21 mouse cellular contexts compared by ENCODE assay signal in genomic region chr17:46322046-46322823, GRCm38 (mm10). TPM values are rescaled to one million over a fixed set of nuclear protein-coding genes. Genes with fewer than 3 reads are reported as not detected.
DNase-seq lines count a peak whose midpoint lies in the region; ATAC-seq and TF ChIP-seq lines count a peak whose summit lies in the region.
"Had no signal": no experiment of that assay in that cellular context is flagged by ENCODE, and none has a peak within 500 bp of the region (broad histone marks: within the 10 kb centered on the region; RNA-seq: fewer than 3 reads in every experiment).

No protein-coding gene starts in this region.

- no peak overlapping the region for H3K4me3 ChIP-seq in gastrocnemius, adult 2 months
- H3K4me3 ChIP-seq in kidney, embryonic 15.5 days (replicated peaks) = no peak overlapping the region
- H3K4me3 ChIP-seq in intestine, embryonic 16.5 days (ENCODE audit: low read length) = no peak overlapping the region
- no peak overlapping the region for H3K4me3 ChIP-seq in heart, embryonic 12.5 days
- H3K4me3 ChIP-seq: embryonic facial prominence, embryonic 13.5 days; forebrain, embryonic 12.5 days; heart, adult 2 months; heart, embryonic 13.5 days had no signal

- no peak for DNase-seq in gastrocnemius, adult 2 months
- DNase-seq in gastrocnemius, postnatal 36 days = no peak
- peak; percentile 21 to 25 for DNase-seq in kidney, adult 8-10 months
- peak; percentile 21 for DNase-seq in yolk sac, embryonic 10.5 days (ENCODE audit: low spot score)
- DNase-seq: adrenal gland, adult 8-10 months; B cell, adult 2 months; cerebellum, adult 11 months; cerebellum, adult 8-10 months; cerebellum, postnatal 36 days; forebrain, postnatal 0 days; heart, postnatal 36 days had no signal

- no peak overlapping the region for H3K9ac ChIP-seq in kidney, embryonic 15.5 days
- H3K9ac ChIP-seq in intestine, embryonic 16.5 days (ENCODE audit: low read depth, low read length) = no peak overlapping the region
- no peak overlapping the region for H3K9ac ChIP-seq in heart, embryonic 12.5 days
- H3K9ac ChIP-seq: embryonic facial prominence, embryonic 13.5 days; forebrain, embryonic 12.5 days; forebrain, postnatal 0 days; heart, embryonic 13.5 days had no signal

- no peaks in the 10 kb centered on the region for H3K9me3 ChIP-seq in kidney, embryonic 15.5 days (replicated peaks)
- H3K9me3 ChIP-seq in intestine, embryonic 16.5 days (ENCODE audit: control insufficient read depth, low read length) = no peaks in the 10 kb centered on the region
- no peaks in the 10 kb centered on the region; the same call in 1 of the 2 replicates for H3K9me3 ChIP-seq in heart, embryonic 12.5 days (replicated peaks)
- H3K9me3 ChIP-seq: embryonic facial prominence, embryonic 13.5 days; forebrain, embryonic 12.5 days; G1E; heart, embryonic 13.5 days had no signal

- H3K27ac ChIP-seq in gastrocnemius, adult 2 months = peak overlapping the region; percentile 35; the same call in 1 of the 2 replicates
- H3K27ac ChIP-seq in kidney, embryonic 15.5 days = no peak overlapping the region
- H3K27ac ChIP-seq in intestine, embryonic 16.5 days (ENCODE audit: low read length) = peak overlapping the region; percentile 58
- no peak overlapping the region for H3K27ac ChIP-seq in heart, embryonic 12.5 days (ENCODE audit: poor library complexity, severe bottlenecking)
- H3K27ac ChIP-seq: embryonic facial prominence, embryonic 13.5 days; forebrain, embryonic 12.5 days; heart, adult 2 months; heart, embryonic 13.5 days had no signal

- H3K27me3 ChIP-seq in kidney, embryonic 15.5 days = no peaks in the 10 kb centered on the region
- no peaks in the 10 kb centered on the region for H3K27me3 ChIP-seq in intestine, embryonic 16.5 days (replicated peaks; ENCODE audit: control insufficient read depth, insufficient read depth, low read length)
- H3K27me3 ChIP-seq in heart, embryonic 12.5 days (replicated peaks) = no peaks in the 10 kb centered on the region
- H3K27me3 ChIP-seq: embryonic facial prominence, embryonic 13.5 days; forebrain, embryonic 12.5 days; heart, embryonic 13.5 days had no signal

- peaks cover 4% of the 10 kb centered on the region for H3K4me1 ChIP-seq in kidney, embryonic 15.5 days
- H3K4me1 ChIP-seq in intestine, embryonic 16.5 days (ENCODE audit: control insufficient read depth, insufficient read depth, low read length) = 0 out of 2 replicates have a peak, but pooled peaks cover 4% of the 10 kb centered on the region
- H3K4me1 ChIP-seq in heart, embryonic 12.5 days (replicated peaks) = peaks cover 4% of the 10 kb centered on the region; the same call in 1 of the 2 replicates

- intact Hi-C loops in gastrocnemius, adult 2 months (cut with DNase I) = no loop called here
- intact Hi-C loops in gastrocnemius, postnatal 36 days (cut with DNase I) = no loop called here

- no peak for TF ChIP-seq CTCF in gastrocnemius, adult 2 months (IDR thresholded peaks at IDR 0.05)

- WGBS in kidney, embryonic 15.5 days = 86% methylated on average over 14 of the region's 14 CpGs
- WGBS in intestine, embryonic 16.5 days = 77% methylated on average over 14 of the region's 14 CpGs
- 81% methylated on average over 14 of the region's 14 CpGs for WGBS in heart, embryonic 12.5 days

- peaks cover 18% of the 10 kb centered on the region for H3K36me3 ChIP-seq in kidney, embryonic 15.5 days
- H3K36me3 ChIP-seq in intestine, embryonic 16.5 days (ENCODE audit: control insufficient read depth, insufficient read depth, low read length) = peaks cover 3% of the 10 kb centered on the region; the same call in 1 of the 2 replicates
- H3K36me3 ChIP-seq in heart, embryonic 12.5 days = peaks cover 42% of the 10 kb centered on the region

- no peak overlapping the region for H3K4me2 ChIP-seq in kidney, embryonic 15.5 days
- no peak overlapping the region for H3K4me2 ChIP-seq in intestine, embryonic 16.5 days (ENCODE audit: low read depth, low read length)
- no peak overlapping the region for H3K4me2 ChIP-seq in heart, embryonic 12.5 days
- H3K4me2 ChIP-seq: embryonic facial prominence, embryonic 13.5 days; forebrain, embryonic 12.5 days; heart, embryonic 13.5 days had no signal

- ATAC-seq in kidney, embryonic 15.5 days (replicated peaks; ENCODE audit: low FRiP score) = no peak
- peak; percentile 91 for ATAC-seq in intestine, embryonic 16.5 days
- no peak for ATAC-seq in heart, embryonic 12.5 days (ENCODE audit: insufficient number of reproducible peaks, low FRiP score)
- ATAC-seq: CD4-positive, CD25-positive, alpha-beta regulatory T cell, adult 4 months; forebrain, postnatal 0 days; hindbrain, embryonic 16.5 days had no signal

RNA-seq across cellular contexts. Expression of gene Abcc10, which starts 5.9 kb away (rescaled TPM):
- total RNA-seq in gastrocnemius, adult 2 months (2021) = 1 to 10 TPM; 2.4 to 2.9 TPM
- total RNA-seq in gastrocnemius, postnatal 36 days (2021) = 1 to 10 TPM; 2.2 to 2.5 TPM
- polyA plus RNA-seq in kidney, embryonic 15.5 days (2015; fragmentation: Nextera tagmentation; extraction: Ambion mirVana) = 5.8 and 6.3 TPM in 2 replicates
- 7.9 and 9.0 TPM in 2 replicates for polyA plus RNA-seq in intestine, embryonic 16.5 days (2015; fragmentation: Nextera tagmentation; extraction: Ambion mirVana)
- polyA plus RNA-seq in heart, embryonic 12.5 days (2016; fragmentation: Nextera tagmentation; extraction: Ambion mirVana) = 7.2 and 7.3 TPM in 2 replicates

RNA-seq across cellular contexts. Expression of gene Dlk2, which starts 25.0 kb away (rescaled TPM):
- not detected for total RNA-seq in gastrocnemius, adult 2 months (2021)
- under 1 TPM in 1 of 2 experiments, not detected in 1; 0.49 TPM for total RNA-seq in gastrocnemius, postnatal 36 days (2021)
- 0.42 and 0.85 TPM in 2 replicates for polyA plus RNA-seq in kidney, embryonic 15.5 days (2015; fragmentation: Nextera tagmentation; extraction: Ambion mirVana)
- 0.54 and 0.69 TPM in 2 replicates for polyA plus RNA-seq in intestine, embryonic 16.5 days (2015; fragmentation: Nextera tagmentation; extraction: Ambion mirVana)
- 0.28 and 0.33 TPM in 2 replicates for polyA plus RNA-seq in heart, embryonic 12.5 days (2016; fragmentation: Nextera tagmentation; extraction: Ambion mirVana)
- polyA plus RNA-seq: CD4-positive, CD25-positive, alpha-beta regulatory T cell, adult 4 months; G1E had no signal

RNA-seq across cellular contexts. Expression of gene Tjap1, which starts 39.4 kb away (rescaled TPM):
- 10 to 100 TPM; 37.2 to 43.8 TPM for total RNA-seq in gastrocnemius, adult 2 months (2021)
- 10 to 100 TPM; 35.4 to 43.6 TPM for total RNA-seq in gastrocnemius, postnatal 36 days (2021)
- polyA plus RNA-seq in kidney, embryonic 15.5 days (2015; fragmentation: Nextera tagmentation; extraction: Ambion mirVana) = 40.3 and 47.7 TPM in 2 replicates
- polyA plus RNA-seq in intestine, embryonic 16.5 days (2015; fragmentation: Nextera tagmentation; extraction: Ambion mirVana) = 27.0 and 29.6 TPM in 2 replicates
- 43.7 and 44.1 TPM in 2 replicates for polyA plus RNA-seq in heart, embryonic 12.5 days (2016; fragmentation: Nextera tagmentation; extraction: Ambion mirVana)

Comparison
In these comparisons a context has a peak if more than half of its experiments do, and no peak if none do; other contexts are left out.
1. DNase-seq: peak in kidney, adult 8-10 months (2 of 2) and yolk sac, embryonic 10.5 days (single experiment); none in gastrocnemius, adult 2 months (single experiment) and gastrocnemius, postnatal 36 days (0 of 2).
2. H3K27ac ChIP-seq: peak in gastrocnemius, adult 2 months (single experiment) and intestine, embryonic 16.5 days (single experiment); none in kidney, embryonic 15.5 days (single experiment) and heart, embryonic 12.5 days (single experiment).